9 mouse cellular contexts compared by ENCODE assay signal in genomic region chrX:36456031-36456430, GRCm38 (mm10). TPM values are rescaled to one million over a fixed set of nuclear protein-coding genes. Genes with fewer than 3 reads are reported as not detected.
DNase-seq lines count a peak whose midpoint lies in the region; ATAC-seq and TF ChIP-seq lines count a peak whose summit lies in the region.
"Had no signal": no experiment of that assay in that cellular context is flagged by ENCODE, and none has a peak within 500 bp of the region (broad histone marks: within the 10 kb centered on the region; RNA-seq: fewer than 3 reads in every experiment).

No protein-coding gene starts in this region.

- WGBS in forebrain, embryonic 10.5 days: 33% methylated on average over 1 of the region's 1 CpGs
- 43% methylated on average over 1 of the region's 1 CpGs for WGBS in forebrain, embryonic 15.5 days
- WGBS in midbrain, embryonic 10.5 days: 48% methylated on average over 1 of the region's 1 CpGs
- 41% methylated on average over 1 of the region's 1 CpGs for WGBS in midbrain, embryonic 15.5 days

- DNase-seq in forebrain, embryonic 10.5 days (ENCODE audit: extremely low spot score, low spot score): peak; percentile 17
- DNase-seq in midbrain, embryonic 10.5 days (ENCODE audit: low spot score): peak; percentile 21
- peak; percentile 30 for DNase-seq in MEL (ENCODE audit: low read depth, low spot score)
- DNase-seq in forelimb bud, embryonic 11.5 days (ENCODE audit: low read depth, low spot score): peak; percentile 6
- DNase-seq in naive thymus-derived CD4-positive, alpha-beta T cell, adult 2 months (ENCODE audit: low read depth): peak; percentile 69
- no peak for DNase-seq in gastrocnemius, postnatal 14 days

- no peak overlapping the region for H3K4me2 ChIP-seq in forebrain, embryonic 15.5 days (replicated peaks)
- no peak overlapping the region for H3K4me2 ChIP-seq in midbrain, embryonic 15.5 days
- H3K4me2 ChIP-seq: limb, embryonic 13.5 days had no signal

- no peak overlapping the region for H3K9ac ChIP-seq in forebrain, embryonic 15.5 days (replicated peaks)
- no peak overlapping the region for H3K9ac ChIP-seq in midbrain, embryonic 15.5 days
- no peak overlapping the region for H3K9ac ChIP-seq in MEL (ENCODE audit: control insufficient read depth, low read depth, low read length, poor library complexity, severe bottlenecking)
- H3K9ac ChIP-seq: limb, embryonic 13.5 days had no signal

- no peaks in the 10 kb centered on the region for H3K4me1 ChIP-seq in forebrain, embryonic 10.5 days
- no peaks in the 10 kb centered on the region for H3K4me1 ChIP-seq in forebrain, embryonic 15.5 days
- no peaks in the 10 kb centered on the region for H3K4me1 ChIP-seq in midbrain, embryonic 10.5 days
- H3K4me1 ChIP-seq in midbrain, embryonic 15.5 days: no peaks in the 10 kb centered on the region
- H3K4me1 ChIP-seq in MEL (ENCODE audit: control insufficient read depth in 1 of 2, insufficient read depth in 2 of 2, low read length in 2 of 2): no peaks in the 10 kb centered on the region
- H3K4me1 ChIP-seq: limb, embryonic 13.5 days had no signal

- H3K4me3 ChIP-seq in forebrain, embryonic 10.5 days: no peak overlapping the region
- no peak overlapping the region for H3K4me3 ChIP-seq in forebrain, embryonic 15.5 days
- H3K4me3 ChIP-seq in midbrain, embryonic 10.5 days: no peak overlapping the region
- no peak overlapping the region for H3K4me3 ChIP-seq in midbrain, embryonic 15.5 days
- H3K4me3 ChIP-seq in MEL (ENCODE audit: control insufficient read depth in 1 of 2, insufficient read depth in 1 of 2, low read depth in 2 of 2, low read length in 2 of 2): no peak overlapping the region
- H3K4me3 ChIP-seq: limb, embryonic 13.5 days had no signal

- peak; percentile 3 for TF ChIP-seq RAD21 in MEL (IDR thresholded peaks at IDR 0.05; ENCODE audit: low read depth, low read length)

- no peak overlapping the region for H3K27ac ChIP-seq in forebrain, embryonic 10.5 days
- H3K27ac ChIP-seq in forebrain, embryonic 15.5 days (replicated peaks): no peak overlapping the region
- H3K27ac ChIP-seq in midbrain, embryonic 10.5 days (replicated peaks): no peak overlapping the region
- H3K27ac ChIP-seq in midbrain, embryonic 15.5 days: no peak overlapping the region
- H3K27ac ChIP-seq in MEL (ENCODE audit: control insufficient read depth, low read depth, low read length): no peak overlapping the region
- H3K27ac ChIP-seq: limb, embryonic 13.5 days had no signal

- H3K36me3 ChIP-seq in forebrain, embryonic 10.5 days (replicated peaks): no peaks in the 10 kb centered on the region
- H3K36me3 ChIP-seq in forebrain, embryonic 15.5 days: no peaks in the 10 kb centered on the region
- H3K36me3 ChIP-seq in midbrain, embryonic 10.5 days: no peaks in the 10 kb centered on the region
- H3K36me3 ChIP-seq in midbrain, embryonic 15.5 days (replicated peaks): no peaks in the 10 kb centered on the region
- no peaks in the 10 kb centered on the region for H3K36me3 ChIP-seq in MEL (ENCODE audit: control insufficient read depth in 1 of 2, insufficient read depth in 2 of 2, low read length in 2 of 2)
- H3K36me3 ChIP-seq: limb, embryonic 13.5 days had no signal

- intact Hi-C loops in gastrocnemius, postnatal 14 days (cut with DNase I; ENCODE audit: low total_unique reads): no loop called here

- peak; percentile 46 to 71 (median 53) for TF ChIP-seq CTCF in MEL (IDR thresholded peaks at IDR 0.05 in 2 of 3, conservative IDR thresholded peaks at IDR 0.05 in 1 of 3; ENCODE audit: control insufficient read depth in 1 of 3, insufficient read depth in 1 of 3, low read depth in 2 of 3, low read length in 3 of 3, poor library complexity in 1 of 3, severe bottlenecking in 1 of 3)

- no peaks in the 10 kb centered on the region for H3K27me3 ChIP-seq in forebrain, embryonic 10.5 days (ENCODE audit: poor library complexity, severe bottlenecking)
- no peaks in the 10 kb centered on the region for H3K27me3 ChIP-seq in forebrain, embryonic 15.5 days
- H3K27me3 ChIP-seq in midbrain, embryonic 10.5 days (ENCODE audit: low read depth, poor library complexity, severe bottlenecking): no peaks in the 10 kb centered on the region
- no peaks in the 10 kb centered on the region for H3K27me3 ChIP-seq in midbrain, embryonic 15.5 days (replicated peaks)
- no peaks in the 10 kb centered on the region for H3K27me3 ChIP-seq in MEL (ENCODE audit: control insufficient read depth in 1 of 2, insufficient read depth in 2 of 2, low read length in 2 of 2)
- H3K27me3 ChIP-seq: limb, embryonic 13.5 days had no signal

- no peaks in the 10 kb centered on the region for H3K9me3 ChIP-seq in forebrain, embryonic 10.5 days
- H3K9me3 ChIP-seq in forebrain, embryonic 15.5 days: no peaks in the 10 kb centered on the region
- no peaks in the 10 kb centered on the region for H3K9me3 ChIP-seq in midbrain, embryonic 10.5 days (replicated peaks)
- H3K9me3 ChIP-seq in midbrain, embryonic 15.5 days: no peaks in the 10 kb centered on the region
- no peaks in the 10 kb centered on the region for H3K9me3 ChIP-seq in MEL (replicated peaks; ENCODE audit: insufficient read depth, low read length)
- H3K9me3 ChIP-seq: limb, embryonic 13.5 days had no signal

- no peak for TF ChIP-seq EP300 in MEL (IDR thresholded peaks at IDR 0.05; ENCODE audit: low read depth in 1 of 2, low read length in 2 of 2)

- ATAC-seq in forebrain, embryonic 15.5 days (replicated peaks): no peak
- ATAC-seq in midbrain, embryonic 15.5 days (replicated peaks): no peak

- TF ChIP-seq POLR2A in MEL (IDR thresholded peaks at IDR 0.05; ENCODE audit: control insufficient read depth in 1 of 2, insufficient read depth in 1 of 2, low read depth in 1 of 2, low read length in 2 of 2, poor library complexity in 1 of 2): no peak

- H3K79me2 ChIP-seq in MEL (ENCODE audit: control insufficient read depth, insufficient read depth, low read length, poor library complexity): no peaks in the 10 kb centered on the region

TF ChIP-seq in MEL, 35 proteins besides CTCF, POLR2A, EP300 and RAD21:
- TF ChIP-seq HCFC1 (IDR thresholded peaks at IDR 0.05; ENCODE audit: low read depth, low read length) (no peak), MEF2A (IDR thresholded peaks at IDR 0.05; ENCODE audit: extremely low read depth, insufficient replicate concordance, low read depth, low read length, poor library complexity, severe bottlenecking) (no peak), USF2 (IDR thresholded peaks at IDR 0.05; ENCODE audit: borderline replicate concordance in 1 of 2, insufficient read depth in 1 of 2, low read depth in 1 of 2, low read length in 2 of 2) (no peak), E2F4 (IDR thresholded peaks at IDR 0.05; ENCODE audit: borderline replicate concordance, low read depth, low read length) (no peak), POLR2AphosphoS2 (IDR thresholded peaks at IDR 0.05; ENCODE audit: low read length) (no peak), ZKSCAN1 (IDR thresholded peaks at IDR 0.05; ENCODE audit: low read depth, low read length) (no peak), ETS1 (IDR thresholded peaks at IDR 0.05; ENCODE audit: low read depth, low read length) (no peak), MAZ (IDR thresholded peaks at IDR 0.05; ENCODE audit: low read depth, low read length) (no peak), CHD1 (IDR thresholded peaks at IDR 0.05; ENCODE audit: low read depth, low read length) (no peak), JUND (IDR thresholded peaks at IDR 0.05; ENCODE audit: low read depth, low read length) (no peak), SMC3 (IDR thresholded peaks at IDR 0.05; ENCODE audit: low read depth, low read length) (no peak), MYB (IDR thresholded peaks at IDR 0.05; ENCODE audit: low read depth, low read length) (no peak), MYC (IDR thresholded peaks at IDR 0.05; ENCODE audit: low read depth, low read length) (no peak), NELFE (IDR thresholded peaks at IDR 0.05; ENCODE audit: low read depth, low read length) (no peak), MXI1 (IDR thresholded peaks at IDR 0.05; ENCODE audit: low read depth, low read length) (no peak)
TF ChIP-seq in MEL: peak in this region for 0.

RNA-seq across cellular contexts. Expression of gene Gm14569, which starts 35.6 kb away (rescaled TPM):
- polyA plus RNA-seq in forebrain, embryonic 10.5 days (2016; fragmentation: Nextera tagmentation; extraction: Ambion mirVana): not detected in 2 replicates
- not detected in 2 replicates for polyA plus RNA-seq in forebrain, embryonic 15.5 days (2015; fragmentation: Nextera tagmentation; extraction: Ambion mirVana)
- polyA plus RNA-seq in midbrain, embryonic 10.5 days (2016; fragmentation: Nextera tagmentation; extraction: Ambion mirVana): not detected in 2 replicates
- not detected in 2 replicates for polyA plus RNA-seq in midbrain, embryonic 15.5 days (2015; fragmentation: Nextera tagmentation; extraction: Ambion mirVana)
- total RNA-seq in MEL (2012; rRNA removed): not detected in 2 replicates
- polyA plus RNA-seq in MEL (2012; ENCODE audit: insufficient read depth in 1 of 2, insufficient read length in 2 of 2, low read depth in 1 of 2, low replicate concordance in 2 of 2, missing spikeins in 1 of 2): under 1 TPM in 1 of 2 experiments, not detected in 1; 0.01 TPM
- not detected for total RNA-seq in gastrocnemius, postnatal 14 days (2021)
- polyA plus RNA-seq: limb, embryonic 13.5 days had no signal

RNA-seq across cellular contexts. Expression of gene Gm6268, which starts 55.0 kb away (rescaled TPM):
- polyA plus RNA-seq in forebrain, embryonic 10.5 days (2016; fragmentation: Nextera tagmentation; extraction: Ambion mirVana): not detected in 2 replicates
- not detected in 2 replicates for polyA plus RNA-seq in forebrain, embryonic 15.5 days (2015; fragmentation: Nextera tagmentation; extraction: Ambion mirVana)
- polyA plus RNA-seq in midbrain, embryonic 10.5 days (2016; fragmentation: Nextera tagmentation; extraction: Ambion mirVana): not detected in 2 replicates
- not detected in 2 replicates for polyA plus RNA-seq in midbrain, embryonic 15.5 days (2015; fragmentation: Nextera tagmentation; extraction: Ambion mirVana)
- not detected in 2 replicates for total RNA-seq in MEL (2012; rRNA removed)
- polyA plus RNA-seq in MEL (2012; ENCODE audit: insufficient read depth in 1 of 2, insufficient read length in 2 of 2, low read depth in 1 of 2, low replicate concordance in 2 of 2, missing spikeins in 1 of 2): not detected
- not detected for total RNA-seq in gastrocnemius, postnatal 14 days (2021)
- polyA plus RNA-seq: limb, embryonic 13.5 days had no signal
